Mouse (Mus musculus): ENCODE results near the gene Arhgef16. TPM values are rescaled to one million over a fixed set of nuclear protein-coding genes. Genes with fewer than 3 reads are reported as not detected.

The Arhgef16 gene
- polyA plus RNA-seq, 1 experiment from 2014 or later: 44.3 TPM

DNA sequence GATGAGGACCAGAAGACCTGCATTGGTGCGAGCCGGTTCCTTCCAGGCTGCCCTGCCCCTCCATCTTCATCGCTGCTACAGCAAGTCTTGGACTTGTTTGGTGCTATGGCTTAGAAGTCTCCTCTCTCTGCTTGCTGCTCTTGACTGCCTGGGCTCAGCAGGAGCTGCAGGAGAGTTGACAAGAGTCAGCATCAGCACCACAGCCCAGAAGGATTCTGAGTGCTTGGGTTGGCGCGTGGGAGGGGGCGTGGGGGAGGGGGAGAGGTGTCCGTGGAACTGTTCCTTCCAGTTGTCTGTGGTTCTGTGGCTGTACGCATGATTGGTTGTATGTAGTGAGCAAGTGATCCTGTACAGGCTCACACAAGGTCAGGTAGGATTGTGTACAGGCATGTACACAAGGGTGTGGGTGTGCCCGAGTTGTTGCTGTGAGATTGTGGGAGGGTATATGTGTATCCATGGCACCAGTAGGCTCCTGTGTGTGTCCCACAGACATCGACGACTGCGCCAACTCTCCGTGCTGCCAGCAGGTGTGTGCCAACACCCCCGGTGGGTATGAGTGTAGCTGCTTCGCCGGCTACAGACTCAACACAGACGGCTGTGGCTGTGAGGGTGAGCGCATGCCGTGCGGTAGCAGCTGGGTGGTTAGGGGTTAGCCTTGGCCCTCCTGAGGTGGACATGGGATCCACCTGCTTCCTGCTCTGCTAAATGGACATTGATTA is 48.8 kb downstream of the Arhgef16 start:
- no peak for ATAC-seq (ENCODE audit: low FRiP score, low TSS enrichment)
- WGBS: 83% methylated on average over 20 of the region's 20 CpGs

GRCm38 (mm10) chr4:154249316-154249715 is 52.2 kb downstream of the Arhgef16 start:
- no peak overlapping the region for H3K4me3 ChIP-seq (ENCODE audit: low read length)
- H3K27me3 ChIP-seq (ENCODE audit: insufficient read depth, low read length): no peaks in the 10 kb centered on the region
- H3K4me1 ChIP-seq (ENCODE audit: insufficient read depth, low read length): peaks cover 18% of the 10 kb centered on the region
- no peak for ATAC-seq (ENCODE audit: low FRiP score, low TSS enrichment)
- no peaks in the 10 kb centered on the region for H3K36me3 ChIP-seq (ENCODE audit: insufficient read depth, low read length)
- no peak overlapping the region for H3K27ac ChIP-seq (ENCODE audit: low read length)
- H3K9ac ChIP-seq (replicated peaks; ENCODE audit: low read length): no peak overlapping the region
- H3K4me2 ChIP-seq (replicated peaks; ENCODE audit: low read depth, low read length): no peak overlapping the region
- no peaks in the 10 kb centered on the region for H3K9me3 ChIP-seq (ENCODE audit: low read length)
- 69% methylated on average over 8 of the region's 8 CpGs for WGBS

More for the DNA sequence above, 48.8 kb downstream of the Arhgef16 start:
- H3K4me1 ChIP-seq (ENCODE audit: insufficient read depth, low read length): peaks cover 3% of the 10 kb centered on the region
- no peaks in the 10 kb centered on the region for H3K36me3 ChIP-seq (ENCODE audit: insufficient read depth, low read length)
- H3K9me3 ChIP-seq (ENCODE audit: low read length): no peaks in the 10 kb centered on the region
- H3K4me3 ChIP-seq (ENCODE audit: low read length): no peak overlapping the region
- no peak overlapping the region for H3K27ac ChIP-seq (ENCODE audit: low read length)
- H3K9ac ChIP-seq (replicated peaks; ENCODE audit: low read length): no peak overlapping the region
- H3K27me3 ChIP-seq (ENCODE audit: insufficient read depth, low read length): no peaks in the 10 kb centered on the region
- H3K4me2 ChIP-seq (replicated peaks; ENCODE audit: low read depth, low read length): no peak overlapping the region

DNA sequence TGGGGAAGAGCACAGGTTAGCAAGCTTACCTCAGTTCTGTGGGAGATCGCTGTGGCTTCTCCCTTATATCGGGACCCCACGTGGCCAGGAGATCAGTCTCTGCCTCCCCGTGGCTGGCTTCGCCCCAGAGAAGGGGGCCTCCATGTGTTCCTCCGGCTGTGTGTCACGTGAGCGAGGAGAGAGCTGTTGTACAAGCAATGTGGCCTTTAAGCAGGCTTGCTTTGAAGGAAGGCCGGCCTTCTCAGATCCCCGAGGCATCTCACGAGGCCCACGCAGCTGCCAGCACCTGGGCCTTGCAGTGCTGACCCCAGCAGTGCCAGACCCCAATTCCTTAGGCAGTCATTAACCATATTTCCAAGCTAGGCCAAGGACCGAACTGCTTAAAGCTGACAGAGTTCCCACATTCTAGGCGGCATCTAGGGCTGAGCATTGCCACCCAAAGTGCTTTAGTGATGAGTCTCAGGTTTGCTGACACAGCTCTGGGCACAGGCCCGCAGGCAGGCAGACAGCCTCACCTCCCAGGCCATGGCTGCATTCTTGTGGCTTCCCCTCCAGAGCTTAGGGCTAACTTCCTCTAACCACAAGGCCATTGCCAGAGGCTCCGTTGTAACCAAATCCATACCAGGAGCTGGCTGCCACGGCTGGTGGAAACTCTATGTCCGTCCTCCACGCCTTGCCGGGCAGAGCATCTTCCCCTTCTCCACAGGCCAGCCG is 53.2 kb downstream of the Arhgef16 start:
- Histone ChIP-seq H3K4me2 (replicated peaks; ENCODE audit: low read depth, low read length) (no peak overlapping the region), H3K27me3 (ENCODE audit: insufficient read depth, low read length) (no peaks in the 10 kb centered on the region), H3K9ac (replicated peaks; ENCODE audit: low read length) (no peak overlapping the region; the same call in 1 of the 2 replicates), H3K9me3 (ENCODE audit: low read length) (no peaks in the 10 kb centered on the region), H3K27ac (ENCODE audit: low read length) (no peak overlapping the region), H3K36me3 (ENCODE audit: insufficient read depth, low read length) (no peaks in the 10 kb centered on the region), H3K4me3 (ENCODE audit: low read length) (no peak overlapping the region), H3K4me1 (ENCODE audit: insufficient read depth, low read length) (peaks cover 18% of the 10 kb centered on the region)
- 64% methylated on average over 21 of the region's 21 CpGs for WGBS
- no peak for ATAC-seq (ENCODE audit: low FRiP score, low TSS enrichment)

GRCm38 (mm10) chr4:154247207-154248091 is 54.0 kb downstream of the Arhgef16 start:
- 27% methylated on average over 22 of the region's 22 CpGs for WGBS
- Histone ChIP-seq H3K4me1 (ENCODE audit: insufficient read depth, low read length) (peaks cover 18% of the 10 kb centered on the region), H3K4me2 (replicated peaks; ENCODE audit: low read depth, low read length) (peak overlapping the region; percentile 63; the same call in 1 of the 2 replicates), H3K9ac (replicated peaks; ENCODE audit: low read length) (no peak overlapping the region; the same call in 1 of the 2 replicates), H3K4me3 (ENCODE audit: low read length) (no peak overlapping the region), H3K9me3 (ENCODE audit: low read length) (no peaks in the 10 kb centered on the region), H3K27me3 (ENCODE audit: insufficient read depth, low read length) (no peaks in the 10 kb centered on the region), H3K27ac (ENCODE audit: low read length) (0 out of 2 replicates have a peak overlapping the region, but pooled peaks have one; percentile 17), H3K36me3 (ENCODE audit: insufficient read depth, low read length) (no peaks in the 10 kb centered on the region)
- ATAC-seq (ENCODE audit: low FRiP score, low TSS enrichment): peak; percentile 13; the same call in 1 of the 2 replicates

DNA sequence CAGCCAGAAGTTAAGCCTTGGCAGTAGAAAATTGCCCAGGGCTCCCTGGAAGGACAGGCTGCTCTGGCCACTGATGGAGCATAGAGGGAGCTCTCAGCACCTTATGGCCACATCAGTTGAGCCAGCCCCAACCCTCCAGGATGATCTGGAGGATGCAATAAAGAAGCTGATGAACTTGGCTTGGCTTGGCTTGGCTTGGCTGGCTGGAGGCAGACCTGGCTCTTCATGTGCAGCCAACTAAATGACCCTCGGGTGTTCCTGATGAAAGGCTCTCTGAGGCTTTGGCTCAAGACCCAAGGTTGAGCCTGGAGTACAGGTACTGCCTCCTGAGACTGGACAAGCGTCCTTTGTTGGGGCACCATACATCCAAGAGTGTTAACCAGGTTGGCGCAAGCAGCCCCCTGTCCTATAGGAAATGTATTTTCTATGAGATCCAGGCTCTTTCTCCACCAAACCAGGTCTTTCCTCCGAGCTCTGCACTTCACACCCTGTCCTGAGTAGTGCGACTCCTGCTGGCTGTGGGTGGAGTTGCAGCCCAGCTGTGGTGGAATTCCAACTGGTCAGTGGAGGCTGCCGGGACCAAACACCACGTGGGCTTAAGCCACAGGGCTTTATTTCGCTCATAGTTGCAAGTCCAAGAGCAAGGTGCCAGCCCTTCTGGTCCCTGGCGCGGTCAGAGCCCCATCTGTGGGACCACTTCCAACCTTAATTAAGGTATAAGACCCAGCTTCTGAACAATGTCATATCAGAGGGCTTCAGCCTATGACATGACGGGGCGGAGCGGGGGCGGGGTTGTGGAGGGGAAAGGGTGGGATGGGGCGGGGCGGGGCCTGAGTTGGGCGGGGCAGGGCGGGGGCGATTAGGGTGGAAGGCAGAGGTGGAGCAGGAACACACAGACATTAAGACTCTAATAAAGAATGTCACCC is 55.1 kb downstream of the Arhgef16 start:
- 0 out of 2 replicates have a peak overlapping the region, but pooled peaks have one; percentile 20 for H3K9ac ChIP-seq (replicated peaks; ENCODE audit: low read length)
- H3K4me1 ChIP-seq (ENCODE audit: insufficient read depth, low read length): peaks cover 18% of the 10 kb centered on the region
- H3K36me3 ChIP-seq (ENCODE audit: insufficient read depth, low read length): no peaks in the 10 kb centered on the region
- ATAC-seq (ENCODE audit: low FRiP score, low TSS enrichment): peak; percentile 69
- 9% methylated on average over 16 of the region's 19 CpGs for WGBS
- H3K9me3 ChIP-seq (ENCODE audit: low read length): no peaks in the 10 kb centered on the region
- H3K27me3 ChIP-seq (ENCODE audit: insufficient read depth, low read length): no peaks in the 10 kb centered on the region
- peak overlapping the region; percentile 63 for H3K4me2 ChIP-seq (replicated peaks; ENCODE audit: low read depth, low read length)
- peak overlapping the region; percentile 35 for H3K4me3 ChIP-seq (ENCODE audit: low read length)
- H3K27ac ChIP-seq (ENCODE audit: low read length): 0 out of 2 replicates have a peak overlapping the region, but pooled peaks have one; percentile 21

- H3K36me3 ChIP-seq (ENCODE audit: insufficient read depth, low read length): no peaks in the 10 kb centered on the region
- no peak for ATAC-seq (ENCODE audit: low FRiP score, low TSS enrichment)
- no peak overlapping the region for H3K4me2 ChIP-seq (replicated peaks; ENCODE audit: low read depth, low read length)
These were observed 56.1 kb downstream of the Arhgef16 start for GRCm38 (mm10) chr4:154245342-154245741.

GRCm38 (mm10) chr4:154240608-154241007 is 60.9 kb downstream of the Arhgef16 start:
- WGBS: 66% methylated on average over 11 of the region's 11 CpGs

More at GRCm38 (mm10) chr4:154245342-154245741, 56.1 kb downstream of the Arhgef16 start:
- Histone ChIP-seq H3K27me3 (ENCODE audit: insufficient read depth, low read length) (no peaks in the 10 kb centered on the region), H3K9ac (replicated peaks; ENCODE audit: low read length) (peak overlapping the region; percentile 13; the same call in 1 of the 2 replicates), H3K4me1 (ENCODE audit: insufficient read depth, low read length) (peaks cover 18% of the 10 kb centered on the region), H3K4me3 (ENCODE audit: low read length) (no peak overlapping the region), H3K9me3 (ENCODE audit: low read length) (no peaks in the 10 kb centered on the region), H3K27ac (ENCODE audit: low read length) (no peak overlapping the region)
- 83% methylated on average over 7 of the region's 7 CpGs for WGBS

DNA sequence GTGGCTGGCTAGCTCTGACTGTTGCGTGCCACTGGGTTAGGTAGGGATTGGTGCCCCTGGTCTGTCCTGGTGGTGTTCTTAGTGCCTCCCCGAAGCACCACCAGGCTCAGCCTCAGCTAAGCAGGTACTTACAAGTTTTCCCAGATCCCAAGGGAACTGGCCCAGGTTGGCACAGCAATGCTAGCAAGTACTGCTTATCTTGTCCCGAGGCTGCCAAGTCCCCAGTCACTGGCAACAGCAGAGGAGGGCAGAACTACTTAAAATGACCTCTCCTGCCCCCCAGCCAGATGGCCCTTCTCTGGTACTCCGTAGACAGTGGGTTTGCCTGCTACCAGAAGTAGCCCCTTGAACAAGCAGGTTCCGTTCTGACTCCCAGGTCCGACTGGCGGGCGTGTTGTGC is 62.3 kb downstream of the Arhgef16 start:
- Histone ChIP-seq H3K4me1 (ENCODE audit: insufficient read depth, low read length) (peaks cover 24% of the 10 kb centered on the region), H3K9ac (replicated peaks; ENCODE audit: low read length) (no peak overlapping the region), H3K27me3 (ENCODE audit: insufficient read depth, low read length) (no peaks in the 10 kb centered on the region), H3K4me2 (replicated peaks; ENCODE audit: low read depth, low read length) (no peak overlapping the region), H3K9me3 (ENCODE audit: low read length) (no peaks in the 10 kb centered on the region), H3K36me3 (ENCODE audit: insufficient read depth, low read length) (no peaks in the 10 kb centered on the region), H3K27ac (ENCODE audit: low read length) (no peak overlapping the region), H3K4me3 (ENCODE audit: low read length) (no peak overlapping the region)
- WGBS: 78% methylated on average over 8 of the region's 8 CpGs
- ATAC-seq (ENCODE audit: low FRiP score, low TSS enrichment): no peak

More at GRCm38 (mm10) chr4:154240608-154241007, 60.9 kb downstream of the Arhgef16 start:
- Histone ChIP-seq H3K4me3 (ENCODE audit: low read length) (no peak overlapping the region), H3K4me1 (ENCODE audit: insufficient read depth, low read length) (peaks cover 23% of the 10 kb centered on the region), H3K9ac (replicated peaks; ENCODE audit: low read length) (no peak overlapping the region), H3K27ac (ENCODE audit: low read length) (no peak overlapping the region), H3K27me3 (ENCODE audit: insufficient read depth, low read length) (no peaks in the 10 kb centered on the region), H3K9me3 (ENCODE audit: low read length) (no peaks in the 10 kb centered on the region), H3K4me2 (replicated peaks; ENCODE audit: low read depth, low read length) (no peak overlapping the region), H3K36me3 (ENCODE audit: insufficient read depth, low read length) (no peaks in the 10 kb centered on the region)
- no peak for ATAC-seq (ENCODE audit: low FRiP score, low TSS enrichment)

All from kidney, embryonic 16.5 days (tissue).